In genomic region chr3:145653191-145653940, GRCm38 (mm10) we compare ENCODE assay signal across 7 mouse cellular contexts. TPM values are rescaled to one million over a fixed set of nuclear protein-coding genes. Genes with fewer than 3 reads are reported as not detected.
DNase-seq lines count a peak whose midpoint lies in the region; ATAC-seq lines count a peak whose summit lies in the region.

No protein-coding gene starts in this region.

- H3K4me2 ChIP-seq in forebrain, embryonic 16.5 days (ENCODE audit: low read length): peak overlapping the region; percentile 65

- 1% methylated on average over 53 of the region's 53 CpGs for WGBS in forebrain, embryonic 16.5 days

- peak overlapping the region; percentile 38 for H3K9ac ChIP-seq in forebrain, embryonic 16.5 days (replicated peaks; ENCODE audit: low read depth, low read length)

- no peak overlapping the region for H3K27ac ChIP-seq in forebrain, embryonic 16.5 days (ENCODE audit: low read length)

- intact Hi-C loops in heart, postnatal 36 days (cut with DNase I): loop anchor here (5.0 kb wide), 1 partner anchor 176 kb away; no protein-coding TSS in a partner anchor

- peak; percentile 10 for ATAC-seq in forebrain, embryonic 16.5 days
- peak; percentile 63 for ATAC-seq in megakaryocyte, adult 5-6 weeks (ENCODE audit: poor library complexity, severe bottlenecking)

- peaks cover 9% of the 10 kb centered on the region; the same call in 1 of the 2 replicates for H3K27me3 ChIP-seq in forebrain, embryonic 16.5 days (replicated peaks; ENCODE audit: control insufficient read depth, insufficient read depth, low read length)

- H3K9me3 ChIP-seq in forebrain, embryonic 16.5 days (ENCODE audit: control insufficient read depth, low read length): no peaks in the 10 kb centered on the region

- peak overlapping the region; percentile 37 for H3K4me3 ChIP-seq in forebrain, embryonic 16.5 days (replicated peaks; ENCODE audit: low read length)

- DNase-seq in ES-CJ7 (ENCODE audit: low read depth, low spot score): peak; percentile 71
- DNase-seq in adrenal gland, postnatal 10 days: peak; percentile 81
- DNase-seq in heart, postnatal 36 days: peak; percentile 80 to 84
- peak; percentile 18 to 47 for DNase-seq in left cerebral cortex, adult 8-10 months (ENCODE audit: low spot score in 2 of 2)
- DNase-seq in right cerebral cortex, postnatal 25 days: peak; percentile 68

- H3K4me1 ChIP-seq in forebrain, embryonic 16.5 days (replicated peaks; ENCODE audit: control insufficient read depth, insufficient read depth, low read length): peaks cover 52% of the 10 kb centered on the region

- no peaks in the 10 kb centered on the region for H3K36me3 ChIP-seq in forebrain, embryonic 16.5 days (ENCODE audit: control insufficient read depth, insufficient read depth)

RNA-seq across cellular contexts. Expression of gene Ccn1, which starts 3.6 kb away (rescaled TPM):
- total RNA-seq in adrenal gland, postnatal 10 days (2021): 10 to 100 TPM; 18.6 to 47.5 TPM
- 25.4 and 32.1 TPM in 2 replicates for polyA plus RNA-seq in forebrain, embryonic 16.5 days (2015; fragmentation: Nextera tagmentation; extraction: Ambion mirVana)
- 10 to 100 TPM; 55.0 to 68.6 TPM for total RNA-seq in heart, postnatal 36 days (2021)
- total RNA-seq in left cerebral cortex, adult 8-10 months (2022): 10 to 100 TPM in 1 of 4 experiments, 1 to 10 TPM in 3; 3.6 to 11.7 (median 5.4) TPM
- total RNA-seq in megakaryocyte, adult 5-6 weeks (2015): not detected in 2 replicates
- total RNA-seq in megakaryocyte, adult 5-6 weeks (2017): 0.08 and 0.15 TPM in 2 replicates

Comparison
In these comparisons a context has a peak if more than half of its experiments do, and no peak if none do; other contexts are left out.
1. RNA of gene Ccn1, which starts 3.6 kb away (total RNA-seq): 55.0 to 68.6 TPM in heart, postnatal 36 days, 18.6 to 47.5 TPM in adrenal gland, postnatal 10 days and 3.6 to 11.7 TPM in left cerebral cortex, adult 8-10 months; 0.08 to 0.15 TPM in megakaryocyte, adult 5-6 weeks; every median in the first group is over 4 times any median in the second.
2. Peak in every context shown above with its lines, with median percentiles within 50 percentile points of each other: DNase-seq.